Comparison of ENCODE assay signal across 8 mouse cellular contexts in genomic region chr5:124540383-124540786, GRCm38 (mm10). TPM values are rescaled to one million over a fixed set of nuclear protein-coding genes. Genes with fewer than 3 reads are reported as not detected.
A peak's percentile ranks its signal among the peaks of the same experiment; 100 is the strongest.
DNase-seq lines count a peak whose midpoint lies in the region; ATAC-seq lines count a peak whose summit lies in the region.

Gene Tmed2, plus strand, starts transcription at chr5:124540695.

- peaks cover 32% of the 10 kb centered on the region for H3K36me3 ChIP-seq in heart, embryonic 14.5 days (ENCODE audit: control insufficient read depth, insufficient read depth, low read length)
- peaks cover 32% of the 10 kb centered on the region for H3K36me3 ChIP-seq in liver, embryonic 13.5 days
- H3K36me3 ChIP-seq in stomach, embryonic 16.5 days (ENCODE audit: control insufficient read depth, insufficient read depth, low read length), result peaks cover 6% of the 10 kb centered on the region; the same call in 1 of the 2 replicates

- ATAC-seq in CD4-positive, CD25-positive, alpha-beta regulatory T cell, adult 4 months, result peak; percentile 91
- ATAC-seq in heart, embryonic 14.5 days (ENCODE audit: insufficient number of reproducible peaks, insufficient read depth, low FRiP score, low read depth), result peak; percentile 91
- peak; percentile 90 for ATAC-seq in liver, embryonic 13.5 days (ENCODE audit: low read depth)
- ATAC-seq in stomach, embryonic 16.5 days (ENCODE audit: insufficient read depth, low FRiP score), result peak; percentile 96

- no peaks in the 10 kb centered on the region for H3K9me3 ChIP-seq in heart, embryonic 14.5 days (ENCODE audit: control insufficient read depth, low read length)
- no peaks in the 10 kb centered on the region for H3K9me3 ChIP-seq in liver, embryonic 13.5 days (replicated peaks)
- H3K9me3 ChIP-seq in stomach, embryonic 16.5 days (replicated peaks; ENCODE audit: control insufficient read depth, low read length), result no peaks in the 10 kb centered on the region

- no peaks in the 10 kb centered on the region for H3K27me3 ChIP-seq in heart, embryonic 14.5 days (ENCODE audit: control insufficient read depth, insufficient read depth, low read length)
- H3K27me3 ChIP-seq in liver, embryonic 13.5 days, result no peaks in the 10 kb centered on the region
- no peaks in the 10 kb centered on the region for H3K27me3 ChIP-seq in stomach, embryonic 16.5 days (ENCODE audit: control insufficient read depth, insufficient read depth, low read length)

- H3K4me3 ChIP-seq in heart, embryonic 14.5 days (ENCODE audit: control insufficient read depth in 1 of 2, insufficient read depth in 1 of 2, low read depth in 1 of 2, low read length in 2 of 2), result peak within 1 kb of the TSS; percentile 80 to 95
- H3K4me3 ChIP-seq in liver, embryonic 13.5 days (replicated peaks), result peak within 1 kb of the TSS; percentile 96
- H3K4me3 ChIP-seq in stomach, embryonic 16.5 days (replicated peaks; ENCODE audit: low read length), result peak within 1 kb of the TSS; percentile 79

- DNase-seq in c-Kit-negative CD71-positive TER-119-positive erythroid progenitor cells, embryonic 14.5 days (ENCODE audit: low read depth, low spot score), result peak; percentile 86
- DNase-seq in fibroblast of lung, adult 2 months (ENCODE audit: low read depth), result peak; percentile 93
- DNase-seq in kidney, postnatal 14 days, result peak; percentile 98
- DNase-seq in liver, embryonic 13.5 days, result peak; percentile 92
- DNase-seq in neural tube, embryonic 10.5 days (ENCODE audit: extremely low spot score, low spot score), result peak; percentile 92

- peaks cover 9 to 23% of the 10 kb centered on the region in 2 experiments for H3K4me1 ChIP-seq in heart, embryonic 14.5 days (ENCODE audit: control insufficient read depth in 2 of 2, insufficient read depth in 2 of 2, low read length in 2 of 2)
- H3K4me1 ChIP-seq in liver, embryonic 13.5 days (replicated peaks), result peaks cover 38% of the 10 kb centered on the region
- H3K4me1 ChIP-seq in stomach, embryonic 16.5 days (ENCODE audit: control insufficient read depth, insufficient read depth, low read length), result peaks cover 24% of the 10 kb centered on the region

- peak within 1 kb of the TSS; percentile 93 for H3K9ac ChIP-seq in heart, embryonic 14.5 days (ENCODE audit: low read length)
- H3K9ac ChIP-seq in liver, embryonic 13.5 days, result peak within 1 kb of the TSS; percentile 96
- H3K9ac ChIP-seq in stomach, embryonic 16.5 days (ENCODE audit: low read length), result peak within 1 kb of the TSS; percentile 96

- WGBS in heart, embryonic 14.5 days, result 1% methylated on average over 35 of the region's 35 CpGs
- under 1% methylated on average over 35 of the region's 35 CpGs for WGBS in liver, embryonic 13.5 days (ENCODE audit: insufficient replicate concordance)
- under 1% methylated on average over 35 of the region's 35 CpGs for WGBS in stomach, embryonic 16.5 days

- H3K4me2 ChIP-seq in heart, embryonic 14.5 days (ENCODE audit: low read length), result peak within 1 kb of the TSS; percentile 75
- H3K4me2 ChIP-seq in liver, embryonic 13.5 days, result peak within 1 kb of the TSS; percentile 79
- H3K4me2 ChIP-seq in stomach, embryonic 16.5 days (ENCODE audit: low read depth, low read length), result peak within 1 kb of the TSS; percentile 83

- H3K27ac ChIP-seq in heart, embryonic 14.5 days (replicated peaks in 1 of 2; ENCODE audit: control insufficient read depth in 1 of 2, insufficient read depth in 1 of 2, low read depth in 2 of 2, low read length in 2 of 2), result peak within 1 kb of the TSS; percentile 78 to 88
- peak within 1 kb of the TSS; percentile 87 for H3K27ac ChIP-seq in liver, embryonic 13.5 days
- peak within 1 kb of the TSS; percentile 93 for H3K27ac ChIP-seq in stomach, embryonic 16.5 days (ENCODE audit: low read length)

RNA-seq across cellular contexts. Expression of gene Tmed2, which starts in this region (rescaled TPM):
- polyA plus RNA-seq in CD4-positive, CD25-positive, alpha-beta regulatory T cell, adult 4 months (2017; shearing (Covaris generic)), result 10 to 100 TPM; 35.7 to 51.2 TPM
- polyA plus RNA-seq in heart, embryonic 14.5 days (2014; fragmentation: Nextera tagmentation; extraction: Ambion mirVana), result 437 and 446 TPM in 2 replicates
- polyA plus RNA-seq in liver, embryonic 13.5 days (2015; fragmentation: Nextera tagmentation; extraction: Ambion mirVana), result 366 and 422 TPM in 2 replicates
- polyA plus RNA-seq in stomach, embryonic 16.5 days (2015; fragmentation: Nextera tagmentation; extraction: Ambion mirVana), result 641 and 673 TPM in 2 replicates

Comparison
In these comparisons a context has a peak if more than half of its experiments do, and no peak if none do; other contexts are left out.
1. Peak in every context shown above with its lines: DNase-seq, ATAC-seq, H3K4me3 ChIP-seq and H3K27ac ChIP-seq.